Mouse (Mus musculus): ENCODE data around the gene Camk1d.

DNA sequence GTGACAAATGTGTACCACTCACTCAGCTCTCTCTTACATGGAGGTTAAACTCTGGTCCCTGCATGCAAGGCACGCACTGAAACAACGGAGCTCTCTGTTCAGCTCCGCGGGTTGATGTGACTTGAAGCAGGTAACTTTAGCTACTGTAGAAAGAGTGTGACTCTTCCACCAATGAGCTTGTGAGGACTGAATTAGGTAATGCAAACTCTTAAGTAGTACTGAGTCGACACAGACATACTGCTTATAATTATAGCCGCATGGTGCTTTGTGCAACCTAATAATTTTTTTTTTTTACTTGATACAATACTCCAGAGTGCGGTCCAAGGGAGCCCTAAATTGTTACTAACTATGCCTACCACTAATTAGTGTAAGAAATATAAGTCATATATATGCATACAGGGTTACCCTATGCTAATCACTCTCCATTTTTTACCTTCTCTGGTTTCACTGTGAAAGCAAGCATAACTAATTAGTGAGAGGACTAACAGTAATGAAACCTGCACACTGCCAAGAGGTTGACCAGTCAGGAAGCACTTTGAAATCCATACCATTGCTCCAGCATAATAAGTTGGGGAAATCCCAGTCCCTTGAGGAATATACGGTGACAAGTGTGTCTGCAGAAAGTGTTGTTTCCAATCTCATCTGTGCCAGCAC lies 125.9 kb downstream of the Camk1d start:
- TF ChIP-seq EP300 (optimal IDR thresholded peaks at IDR 0.05) (no peak), CTCF (IDR thresholded peaks at IDR 0.05; ENCODE audit: low read depth) (no peak)
